Mouse (Mus musculus): ENCODE measurements around the gene Castor2. TPM values are rescaled to one million over a fixed set of nuclear protein-coding genes. Genes with fewer than 3 reads are reported as not detected.

Gene Castor2
- total RNA-seq (2012; rRNA removed) (1.2 and 1.3 TPM in 2 replicates), total RNA-seq (2014; rRNA removed) (0.31 and 0.35 TPM in 2 replicates), polyA plus RNA-seq (2012; ENCODE audit: insufficient read length, low read depth) (3.8 and 3.9 TPM in 2 replicates)

- dilution Hi-C loops (cut with MboI; ENCODE audit: extremely low pct_ligation_motif_present, extremely low pct_unique_long_range_greater_than_20kb, low sequenced_read_pairs) (no loop called here), in situ Hi-C loops (cut with MboI; ENCODE audit: low pct_ligation_motif_present, low pct_unique_long_range_greater_than_20kb, low sequenced_read_pairs) (no loop called here)
- H3K4me3 ChIP-seq (replicated peaks in 1 of 3; ENCODE audit: low read depth in 2 of 3, low read length in 2 of 3, poor library complexity in 1 of 3) = peak within 1 kb of the TSS; percentile 57 to 63 (median 63)
- no peaks in the 10 kb centered on the region for H3K36me3 ChIP-seq (replicated peaks in 1 of 2; ENCODE audit: control insufficient read depth in 1 of 2, insufficient read depth in 1 of 2, low read length in 1 of 2)
- peak; percentile 87 for DNase-seq (ENCODE audit: extremely low read depth)
- no peak within 1 kb of the TSS for H3K27ac ChIP-seq (ENCODE audit: insufficient read depth, low read depth)
- no peaks in the 10 kb centered on the region for H3K27me3 ChIP-seq (replicated peaks)
- H3K79me2 ChIP-seq (replicated peaks; ENCODE audit: control insufficient read depth, extremely low read depth, insufficient read depth, poor library complexity, severe bottlenecking) = no peaks in the 10 kb centered on the region
- H3K4me1 ChIP-seq (ENCODE audit: control insufficient read depth in 1 of 2, insufficient read depth in 2 of 2) = peaks cover 15 to 48% of the 10 kb centered on the region in 2 experiments
- H3K9ac ChIP-seq (ENCODE audit: insufficient read depth, low read depth) = peak within 1 kb of the TSS; percentile 39
- H3K9me3 ChIP-seq (replicated peaks; ENCODE audit: low read length) = peaks cover 15% of the 10 kb centered on the region
- TF ChIP-seq MXI1 (IDR thresholded peaks at IDR 0.05; ENCODE audit: low read depth, low read length) (peak; percentile 44; the same call in 1 of the 2 replicates), ZC3H11A (IDR thresholded peaks at IDR 0.05; ENCODE audit: low read depth, low read length) (no peak), TCF12 (IDR thresholded peaks at IDR 0.05; ENCODE audit: low read depth, low read length) (peak; percentile 42; the same call in 1 of the 2 replicates), KAT2A (IDR thresholded peaks at IDR 0.05; ENCODE audit: insufficient replicate concordance, low read length) (peak; percentile 86; the same call in 1 of the 2 replicates), BHLHE40 (IDR thresholded peaks at IDR 0.05; ENCODE audit: low read depth, low read length) (no peak), ETS1 (conservative IDR thresholded peaks at IDR 0.05; ENCODE audit: low read depth, low read length) (0 out of 2 replicates have a peak, but pooled peaks have one; percentile 10), NELFE (IDR thresholded peaks at IDR 0.05; ENCODE audit: low read depth, low read length) (0 out of 2 replicates have a peak, but pooled peaks have one; percentile 31), SIN3A (IDR thresholded peaks at IDR 0.05; ENCODE audit: low read length) (peak; percentile 84), POLR2A (IDR thresholded peaks at IDR 0.05; ENCODE audit: low read depth, low read length) (no peak), ELF1 (IDR thresholded peaks at IDR 0.05; ENCODE audit: low read depth, low read length) (peak; percentile 58), NRF1 (IDR thresholded peaks at IDR 0.05; ENCODE audit: low read depth, low read length) (peak; percentile 94), MAFK (IDR thresholded peaks at IDR 0.05; ENCODE audit: insufficient replicate concordance, low read length) (no peak), RCOR1 (conservative IDR thresholded peaks at IDR 0.05; ENCODE audit: low read depth, low read length) (no peak), CHD2 (IDR thresholded peaks at IDR 0.05; ENCODE audit: low read length) (peak; percentile 92), JUN (IDR thresholded peaks at IDR 0.05; ENCODE audit: insufficient read depth, low read depth, low read length) (no peak), GABPA (IDR thresholded peaks at IDR 0.05; ENCODE audit: insufficient replicate concordance, low read depth, low read length) (peak; percentile 18; the same call in 1 of the 2 replicates), MAZ (IDR thresholded peaks at IDR 0.05; ENCODE audit: low read depth, low read length) (peak; percentile 17; the same call in 1 of the 2 replicates), RAD21 (IDR thresholded peaks at IDR 0.05; ENCODE audit: low read depth, low read length) (no peak), HCFC1 (IDR thresholded peaks at IDR 0.05; ENCODE audit: low read depth, low read length) (peak; percentile 96)
- peak within 1 kb of the TSS; percentile 92 for H3K4me2 ChIP-seq (ENCODE audit: insufficient read depth, low read depth, poor library complexity, severe bottlenecking)
Observed at GRCm38 (mm10) chr5:134099496-134100211, at the start of gene Castor2. TSS of gene Castor2 (plus strand) at chr5:134099711.
